Mouse (Mus musculus) mouse embryonic stem cell (cell line): ENCODE results near the gene Tbc1d25.

ENCODE experiments used
- in situ Hi-C, 2 experiments: fragments of 300-500 bp; cut with MboI; formaldehyde crosslinking; loops; 1 replicate in 1 of 2; 3 replicates in 1 of 2; pipeline ENCODE4 v1.14.3; 2019 to 2020; ENCODE audit warnings: low sequenced_read_pairs in 2 of 2, low pct_unique_long_range_greater_than_20kb in 1 of 2, mixed read lengths in 1 of 2; ENCODE audit not compliant: unreplicated experiment in 1 of 2

Tbc1d25 gene

DNA sequence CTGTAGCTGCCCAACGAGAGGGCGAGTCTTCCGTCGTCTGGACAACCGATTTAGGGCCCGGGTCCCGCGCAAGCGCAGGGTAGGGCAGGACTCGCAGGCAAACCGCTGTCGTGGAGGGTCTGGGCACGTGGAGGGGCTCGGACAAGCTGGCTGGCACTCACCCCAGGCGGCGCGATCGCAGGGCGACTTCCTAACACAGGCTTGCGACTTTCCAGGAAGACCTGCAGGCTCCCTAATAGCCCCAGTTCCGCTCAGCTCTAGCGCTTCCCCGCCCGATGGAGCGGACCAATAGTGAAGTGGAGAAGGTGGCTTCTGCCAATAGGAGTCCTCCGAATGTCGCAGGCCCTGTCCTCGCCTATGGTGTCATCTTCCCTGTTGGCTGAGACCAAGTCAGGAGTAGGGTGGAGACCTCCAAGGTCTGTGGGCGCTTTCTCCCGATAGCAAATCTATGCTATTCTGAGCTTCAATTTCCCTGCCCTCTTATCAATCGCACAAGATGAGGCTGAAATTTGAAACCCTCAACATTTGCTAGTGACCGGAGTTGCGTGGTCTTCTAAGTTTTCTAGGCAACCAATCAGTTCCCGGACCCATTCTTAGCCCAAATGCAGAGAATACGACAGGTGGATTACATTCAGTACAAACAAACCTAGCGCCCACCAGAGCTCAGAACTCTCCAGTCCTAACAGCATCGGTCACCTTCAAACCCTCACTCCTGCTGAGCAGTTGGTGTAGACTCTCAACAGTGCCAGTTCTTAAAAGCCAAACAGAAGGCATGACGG lies 16.8 kb upstream of the Tbc1d25 start:
- in situ Hi-C loops = loop anchor here in 1 of 2 experiments (5.0 kb wide), 1 partner anchor 36 kb away; no protein-coding TSS in a partner anchor

DNA sequence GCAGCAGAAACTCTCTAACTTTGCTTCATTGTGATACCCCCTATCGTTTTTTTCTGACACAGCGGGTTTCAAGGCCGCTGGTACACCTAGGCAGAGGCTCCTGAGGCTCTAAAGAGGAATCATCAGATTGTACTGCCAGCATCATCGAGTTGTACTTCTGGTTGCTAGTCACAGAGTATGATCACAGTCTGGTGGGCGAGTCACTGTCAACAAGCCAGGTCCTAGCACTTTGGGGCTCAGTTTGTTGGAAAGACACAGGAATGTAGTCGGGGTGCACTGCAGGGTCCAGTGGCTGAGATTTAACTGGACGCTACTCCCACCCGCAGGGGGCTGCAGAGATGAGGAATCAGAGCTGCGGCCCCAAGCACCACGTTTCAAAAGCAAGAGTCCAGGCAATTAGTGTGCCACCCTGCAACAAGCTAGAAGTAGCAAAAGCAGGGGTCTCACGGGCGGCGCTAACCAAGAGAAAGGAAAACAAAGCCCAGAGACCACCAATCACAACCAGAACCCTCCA lies 16.2 kb upstream of the Tbc1d25 start:
- in situ Hi-C loops = loop anchor here in 1 of 2 experiments (5.0 kb wide), 1 partner anchor 35 kb away; no protein-coding TSS in a partner anchor

DNA sequence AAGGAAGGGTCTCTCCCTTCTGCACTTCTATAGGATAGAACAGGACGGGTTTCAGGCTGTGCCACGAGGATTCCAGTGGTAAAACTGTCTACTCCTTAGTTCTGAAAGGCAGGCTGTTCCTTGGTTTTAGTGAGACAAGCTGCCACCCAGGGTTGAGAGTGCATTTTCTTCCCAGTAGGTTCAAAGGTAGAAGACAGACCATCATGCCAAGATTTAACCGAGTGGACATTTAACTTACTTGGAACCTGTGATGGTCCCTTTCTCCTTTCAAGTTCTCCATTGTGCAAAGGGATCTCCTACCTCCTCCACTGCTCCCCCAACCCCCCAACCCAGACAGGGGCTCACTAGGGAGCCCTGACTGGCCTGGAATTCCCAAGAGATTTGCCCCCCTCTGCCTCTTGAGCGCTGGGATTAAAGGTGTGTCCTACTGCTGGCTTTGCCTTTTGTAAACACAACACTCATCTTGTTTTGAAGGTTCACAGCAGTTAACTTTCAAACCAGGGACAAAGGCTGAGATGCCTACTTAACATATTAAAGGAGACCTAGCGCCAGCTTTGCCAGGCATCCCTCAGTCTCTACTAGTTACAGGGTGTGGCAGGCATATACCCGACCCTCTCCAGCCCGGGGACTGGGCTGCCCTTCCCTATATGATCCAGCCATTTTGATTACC lies 7.0 kb upstream of the Tbc1d25 start:
- in situ Hi-C loops = no loop called here

DNA sequence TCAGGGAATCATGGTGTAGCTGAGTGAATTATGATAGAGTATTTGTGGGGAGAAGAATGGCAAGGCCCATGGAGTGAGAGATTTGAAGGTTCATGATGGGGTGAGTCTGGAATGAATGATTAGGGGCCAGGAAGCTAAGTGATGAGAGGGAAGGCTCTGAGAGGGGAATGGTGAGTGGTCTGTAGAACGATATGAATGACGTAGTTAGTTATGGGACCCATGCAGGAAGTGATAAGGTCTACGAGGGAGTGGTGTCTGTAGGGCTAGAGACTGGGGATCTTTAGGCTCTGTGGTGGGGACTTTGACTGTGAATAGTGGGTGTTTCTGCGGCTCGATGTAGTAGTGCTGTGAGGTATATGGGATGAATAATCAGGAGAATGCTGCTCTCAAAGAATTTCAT lies 3.7 kb upstream of the Tbc1d25 start:
- in situ Hi-C loops = no loop called here

DNA sequence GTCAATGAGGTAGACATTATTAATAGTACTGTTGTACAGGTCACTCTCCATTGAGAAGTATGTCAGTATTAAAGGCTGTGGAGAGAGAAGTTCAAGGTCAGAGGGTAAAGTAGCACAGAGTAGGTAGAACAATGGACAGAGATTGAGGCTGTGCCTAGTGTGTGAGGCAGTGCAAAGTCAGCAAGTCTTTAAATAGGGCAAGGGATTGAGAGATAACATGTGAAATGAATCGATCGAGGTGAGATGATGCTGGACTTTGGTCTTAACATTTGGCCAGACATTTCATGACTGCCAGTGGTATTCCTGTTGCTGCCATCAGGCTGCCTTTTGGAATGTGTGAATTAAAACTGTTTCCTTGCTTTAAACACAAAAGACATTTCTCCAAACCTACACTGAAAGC lies 2.9 kb upstream of the Tbc1d25 start:
- in situ Hi-C loops = no loop called here

DNA sequence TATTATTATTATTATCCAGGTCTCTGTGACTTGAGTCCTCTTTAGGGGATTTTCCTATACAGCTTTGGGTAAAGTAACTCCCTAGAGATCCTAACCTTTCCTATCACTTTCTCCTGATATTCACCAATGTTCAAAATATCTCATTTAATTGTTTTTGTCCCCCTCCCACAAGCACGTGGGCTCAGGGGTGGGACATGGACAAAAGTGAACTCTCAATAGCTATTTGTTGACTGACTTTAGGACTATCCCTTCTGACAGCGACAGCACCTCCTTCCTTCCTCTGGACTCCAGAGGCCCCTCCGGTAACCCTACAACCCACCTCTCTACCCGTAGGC lies 845 bp downstream of the Tbc1d25 start:
- in situ Hi-C loops = no loop called here

DNA sequence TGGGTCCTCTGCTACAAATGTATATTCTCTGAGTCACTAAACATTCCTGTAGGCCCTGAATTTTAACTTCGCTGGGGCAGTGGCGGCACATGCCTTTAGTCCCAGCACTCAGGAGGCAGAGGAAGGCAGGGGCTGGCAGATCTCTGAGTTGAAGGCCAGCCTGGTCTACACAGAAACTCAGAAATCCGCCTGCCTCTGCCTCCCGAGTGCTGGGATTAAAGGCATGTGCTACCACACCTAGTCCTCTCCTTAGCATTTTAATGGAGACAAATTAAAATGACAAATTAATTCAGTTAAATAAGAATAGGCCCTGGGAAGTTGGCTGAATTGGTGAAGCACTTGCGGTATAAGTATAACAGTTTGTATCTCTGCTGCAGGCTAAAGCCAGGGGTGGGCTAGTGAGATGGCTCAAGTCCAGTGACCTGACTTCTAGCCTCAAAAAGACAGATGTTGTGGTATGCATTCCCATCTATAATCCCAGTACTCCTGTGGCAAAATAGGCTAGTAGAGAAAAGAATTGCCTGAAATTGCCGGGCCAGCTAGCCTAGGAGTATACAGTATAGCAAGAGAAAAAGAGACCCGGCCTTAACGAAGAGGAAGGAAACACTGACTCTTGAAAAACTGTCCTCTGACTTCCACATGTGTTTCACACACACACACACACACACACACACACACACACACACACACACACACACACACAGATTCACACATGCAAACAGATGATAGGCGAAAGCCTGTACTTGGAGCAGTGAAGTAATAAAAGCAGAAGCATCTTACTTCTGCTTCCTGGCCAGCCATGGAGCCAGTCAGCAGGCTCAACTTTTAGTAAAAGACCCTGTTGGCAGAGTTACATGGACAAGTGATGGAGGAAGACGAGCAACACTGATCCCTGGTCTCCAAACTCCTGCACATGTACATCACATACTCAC lies 8.0 kb downstream of the Tbc1d25 start:
- in situ Hi-C loops = no loop called here

DNA sequence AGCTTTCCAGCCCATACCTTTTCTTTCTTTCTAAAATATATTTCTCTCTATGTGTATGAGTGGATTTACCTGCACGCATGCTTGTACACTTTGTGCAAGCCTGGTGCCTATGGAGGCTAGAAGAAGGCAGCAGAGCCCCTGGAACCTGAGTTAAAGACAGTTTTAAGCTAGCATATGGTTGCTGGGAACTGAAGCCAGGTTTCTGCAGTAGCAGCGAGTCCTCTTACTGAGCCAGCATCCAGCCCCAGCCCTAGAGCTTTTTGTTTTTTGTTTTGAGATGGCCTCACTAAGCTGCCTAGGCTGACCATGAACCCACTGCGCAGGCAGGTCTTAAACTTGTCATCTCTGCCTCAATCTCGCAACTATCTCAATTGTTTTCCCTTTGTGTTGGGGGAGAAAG lies 11.5 kb downstream of the Tbc1d25 start:
- in situ Hi-C loops = no loop called here

DNA sequence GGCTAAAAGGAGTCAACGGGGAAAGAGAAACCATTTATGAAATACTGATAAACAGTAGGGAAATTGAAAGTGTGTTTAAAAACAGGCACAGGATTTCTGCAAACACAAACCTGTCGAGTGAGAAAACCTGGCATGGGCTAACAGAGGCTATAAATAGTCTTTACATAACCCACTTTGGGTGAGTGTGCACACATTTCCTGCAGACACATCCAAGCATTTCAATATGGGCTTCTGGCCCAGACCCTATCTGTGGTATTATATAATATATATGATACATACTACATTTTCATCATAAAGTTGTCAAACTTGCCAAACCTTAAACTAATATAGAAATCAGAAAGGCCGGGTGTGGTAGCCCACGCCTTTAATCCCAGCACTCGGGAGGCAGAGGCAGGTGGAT lies 12.9 kb downstream of the Tbc1d25 start:
- in situ Hi-C loops = no loop called here

DNA sequence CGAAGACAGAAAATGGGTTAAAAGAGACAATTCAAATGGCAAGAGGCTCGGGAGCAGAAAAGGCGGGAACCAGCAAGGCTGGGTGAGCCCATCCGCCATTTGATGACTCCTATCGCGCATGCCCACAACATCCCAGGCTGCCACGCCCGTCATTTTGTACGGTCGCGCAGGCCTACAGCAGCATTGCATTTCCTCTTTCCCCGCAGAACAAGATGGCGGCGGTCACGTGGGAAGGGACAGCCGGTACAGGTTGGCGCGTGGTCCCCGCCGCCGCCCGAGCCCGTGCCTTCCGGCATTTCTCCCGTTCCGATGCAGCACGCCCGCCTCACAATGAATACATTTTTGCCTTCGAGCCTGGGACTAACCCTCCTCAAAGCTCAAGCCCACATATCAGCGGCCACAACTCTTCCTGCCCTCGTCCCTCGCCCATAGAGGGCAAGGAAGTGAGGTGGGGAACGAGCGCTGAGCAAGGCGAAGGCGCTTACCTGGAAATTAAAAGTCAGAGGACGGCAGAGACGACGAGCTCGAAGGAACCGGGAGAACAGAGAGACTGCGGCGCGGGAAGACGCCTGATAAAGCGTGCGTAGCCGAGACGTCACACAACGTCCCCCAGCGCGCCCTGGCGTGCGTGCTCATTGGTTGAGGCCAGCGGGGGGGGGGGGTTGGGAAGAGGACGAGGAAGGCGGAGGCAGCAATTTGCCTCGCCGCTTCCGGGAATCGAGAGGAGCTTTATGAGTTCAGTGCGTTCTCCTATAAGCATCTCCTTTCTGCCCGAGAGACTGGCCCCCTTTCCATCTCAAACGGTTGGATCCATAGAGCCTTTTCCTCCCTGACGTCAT lies 30.6 kb downstream of the Tbc1d25 start, which contains the start of gene Rbm3:
Gene Rbm3, minus strand, starts transcription at position 728 of the 839 bp plus-strand sequence.
- in situ Hi-C loops = no loop called here

DNA sequence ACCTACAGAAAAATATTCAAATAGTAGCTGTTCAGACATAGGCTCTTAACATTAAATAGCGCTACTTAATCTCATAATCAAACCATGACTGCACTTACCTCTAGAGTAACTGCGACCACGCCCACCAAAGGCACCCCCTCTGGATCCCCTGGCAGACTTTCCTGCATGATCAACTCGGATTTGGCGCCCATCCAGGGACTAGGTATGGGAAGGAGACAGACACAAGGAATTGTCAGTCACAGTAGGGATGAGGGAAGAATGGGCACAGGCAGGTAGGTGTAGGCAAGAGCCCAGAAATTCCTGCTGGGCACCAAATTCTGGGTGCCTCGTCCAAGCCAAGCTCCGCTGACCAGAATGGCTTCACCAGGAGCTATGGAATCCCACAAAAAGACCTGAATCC lies 32.2 kb downstream of the Tbc1d25 start:
- in situ Hi-C loops = no loop called here

DNA sequence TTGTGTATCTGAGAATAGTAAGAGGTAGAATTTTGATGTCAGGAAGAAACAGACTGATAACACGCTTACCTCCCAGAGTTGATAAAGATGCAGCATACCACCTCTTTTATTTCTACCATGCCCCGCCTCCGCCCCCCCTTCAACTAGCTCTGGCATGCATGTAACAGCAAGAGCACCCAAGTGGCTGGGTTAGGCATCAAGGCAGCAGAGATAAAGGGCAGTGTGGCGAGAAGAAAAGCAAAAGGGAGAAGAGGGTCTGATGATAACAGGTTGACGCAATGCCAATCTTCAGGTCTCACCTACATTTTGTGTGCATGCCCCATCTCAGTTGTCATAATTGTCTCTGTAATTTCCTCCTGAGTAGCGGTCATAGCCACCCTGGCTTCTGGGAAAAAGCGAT lies 33.0 kb downstream of the Tbc1d25 start:
- in situ Hi-C loops = no loop called here

DNA sequence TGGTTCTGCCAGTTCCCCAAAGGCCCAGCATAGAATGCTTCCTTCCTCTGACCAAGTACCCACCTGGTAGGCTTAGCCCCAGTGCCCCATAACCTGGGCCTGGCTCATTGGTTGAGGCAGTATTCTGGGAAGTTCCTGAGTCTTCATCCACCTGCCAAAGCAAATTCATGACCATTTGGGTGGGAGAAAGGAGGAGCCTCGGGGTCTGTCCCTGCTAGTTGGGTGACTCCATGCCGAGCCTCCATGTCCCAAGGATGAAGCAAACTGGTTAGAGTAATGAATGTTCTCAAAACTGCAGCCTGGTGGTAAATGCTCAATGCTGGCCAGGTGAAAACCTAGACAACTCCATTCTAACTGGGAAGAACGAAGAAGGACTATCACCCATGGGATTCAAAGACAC lies 34.9 kb downstream of the Tbc1d25 start:
- in situ Hi-C loops = no loop called here

DNA sequence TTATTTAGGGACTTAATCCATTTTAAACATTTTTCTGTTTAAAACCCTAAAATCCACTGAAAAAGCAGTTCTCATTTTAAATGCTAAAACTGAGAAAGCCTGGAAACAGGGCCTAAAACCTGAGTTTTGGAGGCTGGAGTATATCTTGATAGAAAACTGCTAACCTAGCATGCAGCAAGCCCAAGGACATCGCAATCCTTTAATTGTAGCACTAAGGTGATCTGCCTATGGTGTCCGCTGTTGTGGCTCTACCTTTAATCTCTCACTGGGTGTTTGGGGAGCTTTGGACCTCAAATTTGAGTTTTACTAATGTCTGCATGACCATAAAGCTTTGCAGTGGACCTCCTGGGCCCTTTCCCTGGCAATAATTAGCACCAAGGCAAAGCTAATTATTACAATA lies 35.5 kb downstream of the Tbc1d25 start:
- in situ Hi-C loops = no loop called here

DNA sequence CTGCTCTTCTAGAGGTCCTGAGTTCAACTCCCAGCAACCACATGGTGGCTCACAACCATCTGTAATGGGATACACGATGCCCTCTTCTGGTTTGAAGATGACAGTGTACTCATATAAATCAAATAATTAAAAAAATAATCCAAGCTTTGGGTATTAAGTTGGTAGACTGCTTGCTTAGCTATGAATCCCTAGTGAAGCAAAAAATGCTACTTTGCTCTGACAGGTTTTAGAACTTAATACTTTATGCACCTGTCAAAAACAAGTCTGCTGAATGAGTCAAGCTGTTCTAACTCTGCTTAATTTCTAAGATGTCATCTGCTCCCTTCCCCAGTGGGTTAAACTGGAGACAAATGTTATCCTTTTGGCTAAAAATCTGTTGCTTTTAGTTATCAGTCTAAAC lies 36.5 kb downstream of the Tbc1d25 start:
- in situ Hi-C loops = no loop called here

DNA sequence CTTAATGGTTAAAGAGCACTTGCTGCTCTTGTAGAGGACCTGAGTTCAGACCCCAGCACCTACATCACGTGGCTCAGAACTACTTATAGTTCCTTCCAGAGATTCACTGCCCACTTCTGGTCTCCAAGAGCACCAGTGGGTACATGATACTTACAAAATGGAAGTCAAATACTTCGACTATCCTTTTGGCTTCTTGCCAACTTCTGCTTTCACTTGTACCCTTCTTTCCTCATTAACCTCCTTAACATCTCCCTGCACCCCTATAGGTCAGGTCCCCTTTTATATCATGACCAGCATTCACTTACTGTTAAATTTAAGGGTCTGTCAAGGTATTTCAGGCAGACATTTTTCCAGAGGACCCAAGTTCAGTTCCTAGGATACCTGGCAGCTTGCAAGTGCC lies 40.1 kb downstream of the Tbc1d25 start:
- in situ Hi-C loops = no loop called here

DNA sequence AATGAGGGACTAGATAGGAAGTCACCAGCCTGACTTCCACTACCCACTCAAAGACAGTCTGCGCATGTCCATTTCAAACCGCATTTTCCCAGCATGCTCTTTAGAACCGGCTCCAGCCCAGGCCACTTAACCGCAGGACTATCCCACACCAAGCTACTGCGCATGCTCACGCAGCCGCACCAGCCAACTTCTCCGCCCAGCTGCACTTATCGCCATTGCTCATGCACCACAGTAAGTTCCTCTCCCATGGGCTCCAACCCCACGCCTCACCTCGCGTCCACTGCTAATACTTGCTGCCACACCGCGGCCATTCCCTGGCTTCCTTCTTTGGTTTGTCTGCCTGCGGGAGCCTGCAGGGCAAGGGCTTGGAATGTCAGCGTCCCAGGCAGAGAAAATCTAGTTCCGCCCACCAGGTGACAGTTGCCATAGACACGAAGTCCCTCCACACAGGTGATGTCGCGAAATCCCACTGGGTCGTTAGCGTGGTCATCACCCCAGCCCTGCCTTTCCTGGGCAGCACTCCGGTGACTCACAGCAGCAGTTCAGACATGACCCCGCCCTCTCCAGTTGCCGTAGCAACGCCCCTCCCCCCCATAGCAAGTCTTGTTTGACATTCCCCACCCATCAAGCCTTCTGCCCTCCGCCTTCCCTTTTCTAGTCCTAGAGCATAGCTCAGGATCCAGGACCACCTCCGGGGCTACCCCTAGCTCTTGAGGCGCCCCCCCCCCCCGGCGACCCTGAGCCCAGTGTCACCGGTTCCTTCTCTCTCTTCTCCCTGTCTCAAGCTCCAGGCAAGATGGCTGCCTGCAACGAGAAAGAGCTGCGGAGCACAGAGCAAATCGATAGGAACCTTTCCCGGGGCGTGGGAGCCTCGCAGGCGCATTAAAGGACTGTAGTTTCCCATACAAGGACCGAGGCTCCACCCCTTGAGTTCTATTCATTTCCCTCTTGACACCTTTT lies 43.7 kb downstream of the Tbc1d25 start, which contains the start of gene Wdr13:
Gene Wdr13, minus strand, starts transcription at position 876 of the 960 bp plus-strand sequence.
- in situ Hi-C loops = no loop called here
